Mouse (Mus musculus) limb, embryonic 11.5 days (tissue): ENCODE results near the gene Klk1. TPM values are rescaled to one million over a fixed set of nuclear protein-coding genes. Genes with fewer than 3 reads are reported as not detected.
"Not testable (repeated sequence)": the region's sequence is repeated elsewhere in the genome, so short reads cannot be mapped to it uniquely, and the experiment has no call there.

Source experiments
- ATAC-seq: fragments of 200-750 bp; cut with Nextera tagmentation; 2 replicates; pipeline ENCODE4 v1.8.0; 2017; ENCODE audit warnings: low read depth; ENCODE audit not compliant: insufficient number of reproducible peaks, low FRiP score, low TSS enrichment
- DNase-seq: peaks from one replicate; pipeline ENCODE4 v3.0.0-alpha.2; 2015; ENCODE audit warnings: low spot score
- H3K27ac ChIP-seq: fragments of 300-500 bp; sonication (generic); replicated peaks from 2 replicates; pipeline ENCODE4 v1.5.1; 2014; ENCODE audit warnings: low read depth, mild to moderate bottlenecking, low read length
- H3K27me3 ChIP-seq: fragments of 300-500 bp; sonication (generic); 2 replicates; pipeline ENCODE4 v1.6.1; 2014; ENCODE audit warnings: mild to moderate bottlenecking, low read length, mixed read lengths; ENCODE audit not compliant: control insufficient read depth, insufficient read depth
- H3K36me3 ChIP-seq: fragments of 300-500 bp; sonication (generic); 2 replicates; pipeline ENCODE4 v1.6.1; 2014; ENCODE audit warnings: mild to moderate bottlenecking, low read length, moderate library complexity, mixed read lengths; ENCODE audit not compliant: control insufficient read depth, insufficient read depth
- H3K4me1 ChIP-seq: fragments of 300-500 bp; sonication (generic); 2 replicates; pipeline ENCODE4 v1.6.1; 2014; ENCODE audit warnings: low read length, mixed read lengths; ENCODE audit not compliant: control insufficient read depth, insufficient read depth
- H3K4me2 ChIP-seq: fragments of 300-500 bp; sonication (generic); 2 replicates; pipeline ENCODE4 v1.6.1; 2014; ENCODE audit warnings: low read depth, mild to moderate bottlenecking, moderate library complexity; ENCODE audit not compliant: severe bottlenecking
- H3K4me3 ChIP-seq: fragments of 300-500 bp; sonication (generic); 2 replicates; pipeline ENCODE4 v1.5.1; 2014; ENCODE audit warnings: low read depth, low read length
- H3K9ac ChIP-seq: fragments of 300-500 bp; sonication (generic); 2 replicates; pipeline ENCODE4 v1.6.1; 2014; ENCODE audit warnings: mild to moderate bottlenecking, low read length
- H3K9me3 ChIP-seq: fragments of 300-500 bp; sonication (generic); 2 replicates; pipeline ENCODE4 v1.6.1; 2016; ENCODE audit warnings: low read length; ENCODE audit not compliant: control insufficient read depth
- WGBS: fragments of 180-500 bp; shearing (Covaris S2); extraction: QIAGEN DNeasy Blood & Tissue Kit; methylation state at CpG from one replicate; pipeline ENCODE4 v1.1.7; 2014; 5-methylcytosine and 5-hydroxymethylcytosine counted together
- polyA plus RNA-seq: library from polyadenylated mRNA; unstranded; fragments of >200 nt; fragmentation: Nextera tagmentation; extraction: Ambion mirVana; gene quantifications from 2 replicates; pipeline ENCODE4 v1.2.1, GENCODE M21; 2014

Gene Klk1
- polyA plus RNA-seq, 1 experiment from 2014 or later = not detected

GRCm38 (mm10) chr7:44215645-44216044 is 9.5 kb upstream of the Klk1 start, which contains the start of gene Klk1b5:
TSS of gene Klk1b5 (plus strand) at chr7:44215945.
- Histone ChIP-seq H3K27me3 (no peaks in the 10 kb centered on the region), H3K9me3 (no peaks in the 10 kb centered on the region), H3K4me1 (no peaks in the 10 kb centered on the region), H3K27ac (no peak within 1 kb of the TSS), H3K4me2 (no peak within 1 kb of the TSS), H3K36me3 (no peaks in the 10 kb centered on the region), H3K9ac (no peak within 1 kb of the TSS), H3K4me3 (no peak within 1 kb of the TSS)
- no peak for ATAC-seq
- no peak for DNase-seq
- 76% methylated on average over 1 of the region's 1 CpGs for WGBS

DNA sequence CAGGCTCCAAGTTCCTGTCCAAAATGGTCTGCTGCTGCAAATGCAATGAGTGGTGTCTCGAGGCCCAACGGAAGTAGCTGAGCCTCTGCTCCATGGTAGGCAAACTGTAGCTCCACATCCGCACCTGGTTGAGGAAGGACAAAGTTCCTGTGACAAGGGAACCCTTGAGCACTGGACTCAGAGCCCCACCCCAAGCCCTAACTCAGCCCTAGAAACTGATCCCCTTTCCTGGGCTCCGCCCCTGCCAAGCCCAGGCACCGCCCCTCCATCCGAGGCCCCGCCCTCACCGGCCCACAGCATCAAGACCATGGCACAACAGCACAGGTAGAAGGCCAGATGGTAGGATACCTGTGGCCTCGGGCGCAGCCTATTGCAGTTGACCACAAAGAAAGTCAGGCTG is 3.6 kb upstream of the Klk1 start:
- H3K4me2 ChIP-seq, H3K4me1 ChIP-seq, H3K9me3 ChIP-seq, H3K4me3 ChIP-seq, H3K27ac ChIP-seq, DNase-seq, H3K36me3 ChIP-seq, ATAC-seq, H3K27me3 ChIP-seq, H3K9ac ChIP-seq: not testable (repeated sequence)
- 67% methylated on average over 8 of the region's 10 CpGs for WGBS

- 86% methylated on average over 5 of the region's 6 CpGs for WGBS
Measured at GRCm38 (mm10) chr7:44222335-44222734, 2.8 kb upstream of the Klk1 start.

DNA sequence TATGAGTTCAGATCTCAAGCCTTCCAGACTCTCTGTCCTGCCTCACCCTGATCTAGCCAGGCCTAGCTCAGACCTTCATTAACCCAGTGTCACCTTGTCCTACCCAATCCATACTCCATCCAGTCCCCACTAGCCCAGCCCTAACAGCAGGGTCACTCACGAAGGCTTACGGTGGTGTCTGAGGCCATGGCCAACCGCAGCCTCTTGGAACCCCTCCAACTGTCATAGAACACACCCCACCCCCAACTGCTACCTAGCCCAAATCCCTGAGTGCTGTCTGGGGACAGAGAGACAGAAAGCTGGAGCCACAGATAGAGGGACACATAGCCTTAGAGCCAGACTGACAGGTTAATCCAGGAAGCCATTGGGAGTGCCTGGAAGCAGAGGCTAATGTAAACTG is 10.7 kb downstream of the Klk1 start, which contains the start of gene Gm36864:
Gm36864 (plus strand) TSS at position 269 of the 400 bp plus-strand sequence.
- H3K36me3 ChIP-seq = no peaks in the 10 kb centered on the region
- DNase-seq (no peak), ATAC-seq (no peak)
- no peak within 1 kb of the TSS for H3K9ac ChIP-seq
- no peak within 1 kb of the TSS for H3K4me3 ChIP-seq
- H3K4me2 ChIP-seq = no peak within 1 kb of the TSS
- H3K4me1 ChIP-seq = no peaks in the 10 kb centered on the region
- WGBS = 82% methylated on average over 3 of the region's 3 CpGs
- H3K27ac ChIP-seq = no peak within 1 kb of the TSS
- H3K27me3 ChIP-seq = no peaks in the 10 kb centered on the region
- no peaks in the 10 kb centered on the region for H3K9me3 ChIP-seq

More at GRCm38 (mm10) chr7:44222335-44222734, 2.8 kb upstream of the Klk1 start:
- H3K4me3 ChIP-seq, H3K4me1 ChIP-seq, H3K27me3 ChIP-seq, H3K9me3 ChIP-seq, H3K9ac ChIP-seq, H3K27ac ChIP-seq, H3K36me3 ChIP-seq, H3K4me2 ChIP-seq, ATAC-seq, DNase-seq: not testable (repeated sequence)

GRCm38 (mm10) chr7:44239913-44240312 is 14.8 kb downstream of the Klk1 start:
- H3K4me1 ChIP-seq = no peaks in the 10 kb centered on the region
- 65% methylated on average over 2 of the region's 2 CpGs for WGBS
- H3K36me3 ChIP-seq = no peaks in the 10 kb centered on the region
- DNase-seq (no peak), ATAC-seq (no peak)
- H3K9me3 ChIP-seq = no peaks in the 10 kb centered on the region
- H3K27ac ChIP-seq = no peak overlapping the region
- H3K9ac ChIP-seq = no peak overlapping the region
- H3K4me3 ChIP-seq = no peak overlapping the region
- no peaks in the 10 kb centered on the region for H3K27me3 ChIP-seq
- no peak overlapping the region for H3K4me2 ChIP-seq

- Histone ChIP-seq H3K27ac (no peak overlapping the region), H3K4me3 (no peak overlapping the region), H3K9me3 (no peaks in the 10 kb centered on the region), H3K4me1 (peaks cover 5% of the 10 kb centered on the region; the same call in 1 of the 2 replicates), H3K9ac (no peak overlapping the region), H3K36me3 (no peaks in the 10 kb centered on the region), H3K4me2 (no peak overlapping the region), H3K27me3 (no peaks in the 10 kb centered on the region)
- DNase-seq = no peak
- WGBS = 50% methylated on average over 1 of the region's 1 CpGs
- ATAC-seq = no peak
Measured at GRCm38 (mm10) chr7:44240712-44241111, 15.6 kb downstream of the Klk1 start.

DNA sequence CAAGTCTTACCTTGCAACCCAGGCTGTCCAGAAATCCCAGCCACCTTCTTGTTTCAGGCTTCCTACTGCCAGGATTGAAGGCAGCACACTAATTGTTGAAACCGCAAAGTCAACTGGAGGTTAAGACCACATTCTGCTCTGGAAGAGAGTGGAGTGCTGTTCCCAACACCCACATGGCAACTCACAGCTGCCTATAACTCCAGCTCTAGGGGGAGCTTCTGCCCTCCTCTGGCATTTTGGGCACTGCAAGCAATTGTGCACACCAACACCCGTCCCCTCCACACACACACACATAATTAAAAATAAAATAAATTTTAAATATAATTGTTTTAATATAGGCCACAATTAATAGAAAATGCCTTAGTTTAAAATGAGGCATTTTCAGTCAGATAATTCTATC is 16.0 kb downstream of the Klk1 start:
- Histone ChIP-seq H3K27me3 (no peaks in the 10 kb centered on the region), H3K4me2 (no peak overlapping the region), H3K27ac (no peak overlapping the region), H3K9ac (no peak overlapping the region), H3K4me1 (peaks cover 5% of the 10 kb centered on the region; the same call in 1 of the 2 replicates), H3K9me3 (no peaks in the 10 kb centered on the region), H3K4me3 (no peak overlapping the region), H3K36me3 (no peaks in the 10 kb centered on the region)
- 65% methylated on average over 2 of the region's 2 CpGs for WGBS
- no peak for ATAC-seq
- no peak for DNase-seq

GRCm38 (mm10) chr7:44244080-44244479 is 18.9 kb downstream of the Klk1 start:
- Histone ChIP-seq H3K4me2 (no peak overlapping the region), H3K4me1 (peaks cover 5% of the 10 kb centered on the region; the same call in 1 of the 2 replicates), H3K27me3 (no peaks in the 10 kb centered on the region), H3K9me3 (no peaks in the 10 kb centered on the region), H3K36me3 (no peaks in the 10 kb centered on the region; the same call in 1 of the 2 replicates), H3K4me3 (no peak overlapping the region), H3K9ac (no peak overlapping the region), H3K27ac (no peak overlapping the region)
- no peak for ATAC-seq
- WGBS = 70% methylated on average over 1 of the region's 1 CpGs
- DNase-seq = no peak
